Mouse (Mus musculus) adrenal gland, adult 18-20 months (tissue): ENCODE data around the gene Hvcn1. TPM values are rescaled to one million over a fixed set of nuclear protein-coding genes. Genes with fewer than 3 reads are reported as not detected.
A peak's percentile ranks its signal among the peaks of the same experiment; 100 is the strongest.
"Not testable (repeated sequence)": the region's sequence is repeated elsewhere in the genome, so short reads cannot be mapped to it uniquely, and the experiment has no call there.

Source experiments
- DNase-seq, 2 experiments: peaks; one replicate each; pipeline ENCODE4 v3.0.0; 2021 to 2022; ENCODE audit warnings: low spot score in 2 of 2
- total RNA-seq, 2 experiments: library from RNA; stranded (reverse); gene quantifications; 1 replicate in 1 of 2; 2 replicates in 1 of 2; pipeline ENCODE4 v1.2.3; 2021

Hvcn1 gene
- total RNA-seq, 2 experiments from 2014 or later: 1.8 to 8.5 TPM

DNA sequence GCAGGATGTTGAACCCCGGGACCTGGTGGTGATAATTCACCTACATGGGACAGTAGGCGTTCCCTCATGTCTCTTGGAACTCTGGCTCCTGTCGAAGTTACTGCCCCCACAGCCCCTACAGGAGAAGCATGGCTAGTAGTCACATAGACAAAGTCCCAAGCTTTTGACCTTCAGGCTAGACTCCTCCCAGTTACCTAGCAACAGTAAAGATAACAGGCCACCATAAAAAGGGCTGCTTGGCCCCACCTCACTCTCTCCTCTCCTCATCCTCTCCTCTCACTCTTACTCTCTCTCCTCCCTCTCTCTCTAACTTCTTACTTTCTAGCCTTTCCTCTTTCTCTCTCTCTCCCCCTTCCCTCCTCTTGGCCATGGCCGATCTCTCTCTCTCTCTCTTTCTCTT, 5.7 kb upstream of the Hvcn1 start:
- DNase-seq: no peak

DNA sequence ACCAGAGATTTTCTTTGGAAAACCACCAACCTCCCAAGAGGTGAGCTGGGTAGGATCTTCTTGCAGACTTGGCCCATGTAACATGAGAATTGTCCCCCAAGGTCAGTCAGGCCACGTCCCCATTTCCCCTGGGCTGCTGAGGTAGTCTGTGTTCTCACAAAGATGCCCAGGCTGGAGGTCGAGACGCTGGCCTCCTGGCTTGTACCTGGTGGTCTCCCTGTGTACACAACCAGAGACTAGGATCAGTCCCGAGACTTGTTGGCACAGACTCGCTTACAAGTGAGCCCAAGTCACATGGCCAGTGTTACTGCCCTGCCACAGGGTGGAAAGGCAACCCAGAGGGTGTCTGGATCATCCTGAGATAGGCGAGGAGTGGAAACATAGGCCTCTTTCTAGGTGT, 4.7 kb upstream of the Hvcn1 start:
- DNase-seq: no peak

DNA sequence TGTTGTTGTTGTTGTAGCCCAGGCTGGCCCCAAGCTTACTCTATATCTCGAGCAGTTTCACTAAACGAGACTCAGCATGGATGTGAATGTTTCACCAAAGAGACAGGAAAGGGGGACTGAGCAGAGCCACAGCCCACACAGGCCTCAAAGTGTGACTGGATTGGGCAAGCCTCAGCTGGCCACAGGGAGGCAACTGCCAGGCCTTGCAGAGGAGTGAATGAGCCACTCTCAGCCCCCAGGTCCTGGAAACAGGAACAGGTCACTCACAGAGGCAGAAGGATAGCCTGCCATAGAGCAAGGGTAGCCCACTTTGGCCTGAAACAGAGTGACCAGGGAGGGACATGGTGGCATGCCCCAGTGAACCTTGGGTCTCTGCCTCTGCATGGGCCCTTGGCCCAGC, 2.4 kb upstream of the Hvcn1 start:
- no peak for DNase-seq

DNA sequence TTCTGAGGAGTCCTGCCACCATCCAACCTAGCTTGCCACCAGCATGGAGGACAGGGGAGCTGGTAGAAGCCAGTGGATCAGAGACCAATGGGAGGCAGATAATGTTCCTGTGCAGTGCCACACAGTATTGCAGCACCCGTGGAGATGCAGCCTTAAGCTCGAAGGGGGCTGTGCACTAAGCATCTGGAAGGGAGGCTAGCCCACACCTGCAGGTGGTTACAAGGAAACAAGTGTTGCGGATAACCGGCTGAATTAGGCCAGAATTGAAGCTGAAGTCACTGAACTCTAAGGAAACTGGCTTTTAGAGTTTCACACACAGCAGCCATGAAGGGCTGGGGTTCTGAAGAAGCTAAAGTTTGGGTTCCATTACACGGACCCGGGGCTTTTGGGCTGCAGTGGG, 2.3 kb downstream of the Hvcn1 start:
- DNase-seq: no peak

DNA sequence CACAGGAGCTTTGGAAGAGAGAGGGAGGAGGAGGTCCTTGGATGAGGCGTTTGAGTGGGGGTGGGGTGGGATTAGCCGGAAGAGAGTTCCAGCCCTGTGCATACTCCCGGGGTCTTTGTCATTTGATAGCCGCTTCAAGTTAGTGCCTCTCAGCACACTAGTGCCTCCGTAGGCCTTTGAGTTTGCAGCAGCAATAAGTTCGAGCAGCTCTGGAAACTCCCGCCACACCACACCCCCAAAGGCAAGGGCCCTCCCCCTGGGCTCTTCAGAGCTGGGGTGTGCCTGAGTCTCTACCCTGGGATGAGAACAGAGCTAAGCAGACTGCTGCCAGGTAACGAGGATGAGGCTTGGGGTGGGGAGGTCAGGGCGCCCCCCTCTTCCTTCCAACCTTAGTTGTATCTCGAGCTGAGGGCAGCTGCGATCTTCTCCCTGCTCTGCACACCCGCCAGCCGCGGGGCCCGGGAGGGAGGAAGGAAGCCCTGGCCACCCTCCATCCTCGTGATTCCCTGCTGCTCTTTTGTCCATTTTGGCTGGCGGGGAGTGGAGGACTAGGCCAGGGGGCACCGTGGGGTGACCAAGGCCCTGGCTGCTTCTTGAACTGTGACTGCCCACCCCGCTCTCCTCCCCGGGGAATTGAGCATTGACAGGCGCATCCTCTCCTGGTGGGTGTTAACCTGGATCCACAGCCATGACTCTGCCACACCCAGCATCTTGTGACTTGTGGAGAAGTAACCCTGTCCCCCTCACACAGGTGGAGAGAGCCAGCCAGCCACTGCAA, 3.2 kb downstream of the Hvcn1 start:
- DNase-seq: peak in 1 of 2 experiments; percentile 38

DNA sequence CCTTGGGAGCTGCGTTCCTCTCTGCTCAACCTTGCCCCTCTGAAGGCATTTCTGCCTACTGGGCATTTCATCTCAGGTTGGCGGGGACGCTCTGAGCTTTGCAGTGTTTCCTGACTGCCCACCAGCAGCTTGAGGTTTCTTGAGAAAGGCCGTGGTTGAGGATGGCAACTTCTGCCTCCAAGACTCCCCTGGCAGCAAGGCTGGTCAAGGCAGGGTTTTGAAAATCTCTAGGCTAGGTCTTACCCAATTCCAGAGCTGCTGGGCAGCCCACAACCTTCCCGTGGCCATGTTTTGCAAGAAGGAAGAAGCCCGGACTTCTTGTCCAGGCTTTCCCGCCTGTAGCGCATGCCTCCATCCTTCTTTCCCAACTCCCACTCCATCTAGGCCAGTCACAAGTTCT, 4.3 kb downstream of the Hvcn1 start:
- DNase-seq: no peak

DNA sequence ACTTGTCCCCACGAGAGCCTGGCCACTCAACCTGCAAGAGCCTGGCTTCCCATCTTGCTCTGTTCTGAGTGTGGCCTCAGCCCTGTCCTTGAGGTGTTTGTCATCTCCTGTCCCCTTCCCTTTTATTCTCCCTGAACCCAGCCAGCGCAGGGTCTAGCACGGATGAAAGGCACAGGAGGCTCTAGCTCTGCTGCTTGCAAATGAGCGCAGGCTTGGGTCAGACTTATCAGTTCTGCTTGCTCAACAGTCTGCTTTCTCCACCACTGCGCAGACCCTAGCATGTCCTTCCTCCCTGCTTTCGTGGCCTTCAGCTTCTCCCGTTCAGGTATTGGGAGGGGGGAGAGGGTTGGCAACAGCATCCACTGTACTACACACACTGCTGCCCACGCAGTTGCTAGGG, 5.5 kb downstream of the Hvcn1 start:
- no peak for DNase-seq

DNA sequence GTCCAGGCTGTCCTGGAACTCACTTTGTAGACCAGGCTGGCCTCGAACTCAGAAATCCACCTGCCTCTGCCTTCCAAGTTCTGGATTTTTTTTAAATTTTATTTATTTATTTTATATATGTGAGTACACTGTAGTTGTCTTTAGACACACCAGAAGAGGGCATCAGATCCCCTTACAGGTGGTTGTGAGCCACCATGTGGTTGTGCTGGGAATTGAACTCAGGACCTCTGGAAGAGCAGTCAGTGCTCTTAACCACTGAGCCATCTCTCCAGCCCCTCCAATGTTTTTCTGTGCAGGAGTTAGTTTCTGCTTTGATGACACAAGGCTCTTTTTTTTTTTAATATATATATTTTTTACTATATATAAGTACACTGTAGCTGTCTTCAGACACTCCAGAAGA, 6.2 kb downstream of the Hvcn1 start:
- DNase-seq: not testable (repeated sequence)

DNA sequence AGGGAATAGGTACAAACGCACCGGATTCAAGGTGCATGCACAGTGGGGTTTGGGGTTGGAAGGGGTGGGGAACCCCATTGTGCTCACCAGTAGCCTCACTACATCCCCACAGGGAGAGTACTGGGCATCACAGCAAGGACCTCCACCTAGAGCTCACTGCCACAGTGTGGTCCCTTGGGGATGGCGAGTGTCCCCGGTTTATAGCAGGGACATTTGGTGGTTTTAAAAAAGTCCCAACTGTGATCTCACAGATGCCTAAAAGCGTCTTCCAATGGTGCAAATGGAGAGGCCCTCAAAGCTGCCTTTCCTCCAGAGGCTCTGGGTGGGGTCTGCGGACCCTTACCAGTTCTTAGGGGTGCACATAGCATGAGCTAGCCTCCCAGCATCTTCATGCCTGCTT, 7.3 kb downstream of the Hvcn1 start:
- no peak for DNase-seq

DNA sequence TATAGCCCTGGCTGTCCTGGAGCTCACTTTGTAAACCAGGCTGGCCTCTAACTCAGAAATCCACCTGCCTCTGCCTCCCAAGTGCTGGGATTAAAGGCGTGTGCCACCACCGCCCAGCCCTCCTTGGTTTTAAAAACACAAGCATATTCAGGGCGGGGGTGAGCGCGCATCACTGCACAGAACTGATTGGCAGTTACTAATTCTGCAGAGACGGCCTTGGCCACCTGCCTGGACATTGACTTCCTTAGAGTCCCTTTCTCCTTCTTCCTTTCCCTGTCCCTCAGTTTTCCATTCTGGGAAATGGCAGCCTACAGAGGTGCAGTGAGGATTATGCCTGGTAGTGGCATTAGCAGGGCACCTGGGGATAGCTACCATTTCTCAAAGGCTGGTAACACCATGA, 11.0 kb downstream of the Hvcn1 start:
- DNase-seq: no peak

DNA sequence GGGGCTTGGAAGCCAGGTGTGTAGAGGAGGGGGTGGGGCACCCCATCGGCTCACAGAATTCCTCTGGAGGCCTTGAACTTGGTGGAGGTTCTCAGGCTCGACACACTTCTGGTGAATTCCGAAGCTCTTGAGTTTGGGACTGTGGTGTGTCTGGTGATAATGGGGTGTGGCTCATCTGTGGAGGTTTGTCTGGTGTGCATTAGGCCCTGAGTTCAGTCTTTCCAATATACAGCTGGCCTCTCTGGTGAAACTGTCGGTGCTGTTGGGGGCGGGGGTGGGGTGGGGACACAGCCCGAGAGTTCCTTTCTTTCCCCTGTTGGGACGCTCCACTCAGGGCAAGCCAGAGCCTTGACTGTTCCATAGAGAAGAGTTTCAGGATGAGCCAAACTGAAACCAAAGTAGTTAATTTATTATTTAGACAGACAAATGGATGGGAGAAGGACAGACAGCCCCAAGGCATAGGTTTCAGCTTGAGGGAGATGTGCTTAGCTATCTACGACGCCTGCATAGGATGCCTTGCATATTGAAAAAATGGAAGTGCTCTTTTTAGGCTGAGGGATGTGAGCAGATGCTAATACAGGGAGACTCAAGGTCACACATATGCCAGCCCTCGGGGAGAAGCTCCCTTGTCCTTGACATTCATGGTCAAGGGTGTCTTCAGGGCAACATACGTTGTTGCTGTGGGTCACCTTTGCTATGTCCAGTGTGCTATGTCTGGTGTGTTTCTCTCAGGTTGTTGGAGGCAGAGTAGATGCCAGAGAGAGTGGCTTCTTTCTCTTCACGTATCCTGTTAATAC, 11.7 kb downstream of the Hvcn1 start:
- no peak for DNase-seq

DNA sequence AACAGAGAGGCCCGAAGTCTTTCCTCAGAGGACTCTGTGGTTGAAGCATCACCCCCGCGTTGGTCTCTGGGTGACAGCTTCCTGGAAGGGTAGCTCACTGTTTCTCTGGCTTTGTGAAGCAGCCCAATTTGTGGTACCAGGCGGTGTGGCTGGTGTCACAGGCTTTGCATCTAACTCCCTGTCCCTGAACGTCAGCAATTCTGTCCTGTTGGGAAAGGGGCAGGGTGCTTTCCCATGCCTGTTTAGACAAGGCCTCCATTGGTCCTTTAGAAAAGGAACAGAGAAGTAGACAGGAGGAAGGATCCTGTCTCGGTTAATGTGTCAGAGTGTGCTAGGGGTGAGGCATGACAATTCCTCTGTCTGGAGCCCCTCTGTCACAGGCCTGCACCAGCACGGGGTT, 12.3 kb downstream of the Hvcn1 start:
- no peak for DNase-seq

DNA sequence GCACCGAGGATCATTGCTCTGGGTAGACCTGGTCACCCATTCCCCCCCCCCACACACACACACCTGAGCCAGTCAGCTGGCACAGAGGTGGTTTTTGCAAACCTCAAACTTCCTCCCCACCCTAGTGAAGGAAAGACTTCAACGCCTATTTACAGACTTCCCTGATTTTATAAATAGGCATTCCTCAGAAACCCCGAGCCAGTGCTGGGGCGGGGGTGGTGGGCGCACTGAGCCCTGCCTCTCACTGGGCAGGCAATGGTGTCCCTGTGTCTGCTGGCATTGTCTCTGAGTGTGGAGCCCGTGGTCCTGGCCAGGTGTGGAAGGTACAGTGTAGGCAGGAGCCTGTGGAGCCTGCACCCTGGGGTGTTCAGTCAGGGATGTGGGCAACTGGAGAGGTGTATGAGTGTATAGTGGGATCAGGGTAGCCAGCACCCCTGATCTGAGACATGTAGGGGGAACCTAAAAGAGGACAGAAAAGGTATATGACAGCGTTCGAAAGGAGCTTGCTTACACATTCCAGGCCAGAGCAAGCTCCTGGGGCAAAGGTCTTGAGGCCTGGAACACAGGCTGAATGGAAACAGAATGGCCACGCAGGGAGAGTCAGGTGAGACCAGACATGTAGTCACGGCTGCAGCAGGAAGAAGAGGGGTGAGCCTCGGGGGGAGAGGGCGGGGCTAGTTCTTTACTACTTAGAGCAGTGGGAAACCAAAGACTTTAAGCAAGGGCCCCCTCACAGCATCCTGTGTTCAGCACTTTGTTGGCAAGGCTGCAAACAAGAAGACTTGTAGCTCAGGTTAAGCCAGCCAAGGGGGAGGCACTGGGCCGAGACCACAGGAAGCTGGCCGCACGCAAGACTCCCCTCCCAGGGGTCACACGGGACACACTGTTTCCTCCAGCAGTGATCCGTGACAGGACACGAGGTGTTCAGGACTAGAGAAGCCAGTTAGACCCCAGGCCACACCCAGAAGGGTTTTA, 13.3 kb downstream of the Hvcn1 start:
- DNase-seq: no peak

DNA sequence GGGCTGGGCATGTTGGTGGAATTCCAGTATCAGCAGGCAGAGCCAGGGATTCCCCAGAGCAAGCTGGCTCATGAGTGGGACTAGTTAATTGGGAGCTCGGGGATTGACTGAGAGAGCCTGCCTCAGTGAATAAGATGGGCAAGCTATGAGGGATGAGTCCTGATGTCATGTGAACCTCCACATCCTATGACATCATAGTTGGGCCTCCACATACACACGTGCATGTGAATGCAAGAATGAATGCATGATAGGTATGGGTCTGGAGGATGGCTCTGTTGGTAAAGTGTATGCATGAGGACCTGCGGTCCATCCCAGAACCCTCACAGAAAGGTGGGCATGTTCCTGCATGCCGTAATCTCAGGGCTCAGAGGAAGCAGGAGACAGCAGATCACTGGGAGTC, 14.5 kb downstream of the Hvcn1 start:
- no peak for DNase-seq

DNA sequence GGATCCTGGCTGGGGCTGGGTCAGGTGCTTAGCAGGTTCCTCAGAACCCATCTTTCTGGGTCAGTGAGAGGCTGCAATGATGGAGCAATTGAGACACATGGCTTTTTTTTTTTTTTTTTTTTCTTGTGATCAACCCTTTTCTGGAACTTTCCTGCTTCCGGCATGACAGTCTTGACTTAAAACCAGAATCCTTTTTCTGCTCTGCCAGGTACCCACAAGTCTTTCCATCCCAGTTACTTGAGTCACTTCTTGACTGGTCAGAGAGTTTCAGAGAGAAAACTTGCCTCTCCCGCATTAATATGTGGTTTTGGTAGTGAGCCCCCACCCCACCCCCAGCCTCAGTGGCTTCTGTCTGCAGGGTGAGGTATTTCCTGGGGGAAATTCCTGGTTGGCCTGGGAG, 17.7 kb downstream of the Hvcn1 start:
- no peak for DNase-seq

DNA sequence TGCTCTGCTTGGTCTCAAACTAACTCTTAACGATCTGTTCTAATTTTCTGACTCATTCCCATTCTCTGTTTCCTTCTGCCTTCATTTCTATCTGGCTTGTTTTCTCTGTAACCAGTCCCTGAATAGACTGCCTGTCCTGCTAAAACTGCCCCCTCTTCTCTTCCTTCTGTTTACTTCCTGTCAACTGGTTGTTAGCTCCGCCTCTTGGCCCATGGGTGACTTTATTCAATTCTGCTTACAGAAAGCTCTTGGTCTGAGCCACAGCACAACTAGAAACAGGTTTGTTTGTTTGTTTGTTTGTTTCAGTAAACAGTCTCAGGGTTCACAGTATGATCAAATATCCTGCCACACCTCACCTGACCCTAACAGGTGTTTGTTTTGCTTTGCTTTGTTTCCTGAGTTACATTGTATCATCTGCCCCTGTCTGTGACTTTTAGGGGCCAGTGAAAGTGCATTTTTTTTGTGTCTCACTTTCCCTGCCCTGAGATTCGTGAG, 21.7 kb downstream of the Hvcn1 start:
- no peak for DNase-seq

DNA sequence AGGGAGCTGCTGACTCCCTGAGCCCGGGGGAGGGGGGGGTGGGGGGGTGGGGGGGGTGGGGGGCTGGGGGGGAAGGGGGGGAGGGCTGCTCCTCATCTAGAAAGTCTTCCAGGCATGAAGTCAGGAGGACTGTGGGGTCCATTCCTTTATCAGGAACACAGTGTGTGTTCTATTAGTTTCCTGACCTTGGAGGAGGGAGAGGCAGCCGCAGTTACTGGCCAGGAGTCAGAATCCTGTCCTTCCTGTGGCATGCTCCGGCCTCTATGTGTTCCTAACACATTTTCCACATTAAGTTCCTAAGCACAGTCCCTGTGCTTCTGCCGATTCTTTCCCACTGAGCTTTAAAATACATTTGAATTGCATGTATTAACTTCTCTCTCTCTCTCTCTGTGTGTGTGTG, 22.2 kb downstream of the Hvcn1 start:
- no peak for DNase-seq

DNA sequence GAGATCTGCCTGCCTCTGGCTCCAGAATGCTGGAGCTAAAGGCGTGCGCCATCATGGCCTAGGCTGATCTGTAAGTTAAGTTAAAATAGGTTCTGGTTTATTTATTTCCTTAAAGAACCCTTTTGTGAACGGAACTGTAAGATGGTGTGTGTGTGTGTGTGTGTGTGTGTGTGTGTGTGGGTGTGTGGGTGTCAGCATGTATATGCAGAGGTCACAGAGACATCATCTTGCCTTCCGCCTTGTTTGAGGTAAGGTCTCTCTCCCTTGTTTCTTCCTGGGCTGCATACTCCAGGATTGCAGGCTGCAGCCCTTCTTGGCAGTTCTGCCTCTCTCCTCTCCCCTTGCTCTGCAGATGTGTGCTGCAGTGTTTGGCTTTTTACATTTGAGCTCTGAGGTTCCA, 24.2 kb downstream of the Hvcn1 start:
- no peak for DNase-seq

DNA sequence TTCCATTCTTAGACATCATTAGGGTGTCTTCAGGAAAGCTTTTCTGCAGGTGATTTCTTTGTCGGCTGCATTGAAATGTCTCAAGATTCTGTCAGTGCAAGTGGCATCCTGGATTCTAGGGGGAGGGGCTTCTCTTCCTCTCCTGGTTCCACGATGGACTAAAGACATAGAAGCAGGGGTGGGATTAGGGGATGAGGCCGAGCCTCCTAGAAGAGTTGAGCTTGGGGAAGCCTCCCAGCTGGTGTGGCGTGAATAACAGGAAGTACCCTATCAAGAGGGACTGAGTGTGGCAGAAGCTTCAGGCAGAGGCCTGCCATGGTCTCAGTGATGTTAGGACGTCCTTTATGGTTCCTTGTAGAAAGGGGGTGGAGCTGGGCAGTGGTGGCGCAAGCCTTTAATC, 24.8 kb downstream of the Hvcn1 start:
- DNase-seq: no peak

DNA sequence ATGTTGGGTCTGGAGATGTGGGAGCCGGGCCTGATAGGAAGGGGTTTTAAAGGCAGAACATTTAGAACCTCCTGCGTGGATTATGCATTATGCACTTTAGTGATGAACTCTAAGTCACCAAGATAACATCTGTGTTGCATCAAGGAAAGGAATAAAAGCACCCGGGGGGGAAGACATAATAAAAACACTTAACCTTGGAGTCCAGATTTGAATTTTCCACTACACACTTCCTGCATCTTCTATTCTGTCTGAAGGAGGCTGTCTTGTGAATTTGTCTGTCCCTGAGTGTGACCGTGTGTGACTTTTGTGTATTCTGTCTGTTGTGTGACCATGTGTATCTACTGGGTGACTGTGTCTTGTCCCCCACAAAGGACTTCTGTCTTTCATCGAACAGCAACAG, 25.4 kb downstream of the Hvcn1 start:
- DNase-seq: no peak

DNA sequence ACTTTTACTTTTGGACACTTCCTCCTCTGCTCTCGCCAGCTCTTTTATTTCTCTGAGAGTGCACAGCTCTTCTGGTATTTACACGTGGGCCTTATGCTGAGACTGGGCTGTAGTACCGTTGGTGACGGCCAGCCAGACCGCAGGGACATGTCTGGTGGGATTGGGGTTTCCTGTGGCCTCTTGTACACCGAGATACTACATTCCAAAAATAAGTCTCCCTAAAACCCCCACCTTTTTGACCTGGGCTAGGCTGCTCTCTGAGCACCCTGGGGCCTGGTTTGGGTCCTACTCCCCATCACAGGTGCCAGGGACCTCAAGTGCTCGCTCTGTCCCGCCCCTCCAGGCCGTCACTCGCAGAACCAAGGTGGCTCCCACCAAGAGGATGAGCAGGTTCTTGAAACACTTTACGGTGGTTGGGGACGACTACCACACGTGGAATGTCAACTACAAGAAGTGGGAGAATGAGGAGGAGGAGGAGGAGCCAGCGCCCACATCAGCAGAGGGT, 26.5 kb downstream of the Hvcn1 start:
- no peak for DNase-seq
